ENCODE assay signal across 9 mouse cellular contexts in genomic region chr3:37556412-37557113, GRCm38 (mm10).
DNase-seq lines count a peak whose midpoint lies in the region; ATAC-seq and TF ChIP-seq lines count a peak whose summit lies in the region.
"Had no signal": no experiment of that assay in that cellular context is flagged by ENCODE, and none has a peak within 500 bp of the region (broad histone marks: within the 10 kb centered on the region; RNA-seq: fewer than 3 reads in every experiment).

No protein-coding gene starts in this region.

- H3K27me3 ChIP-seq in MEL (ENCODE audit: control insufficient read depth in 1 of 2, insufficient read depth in 2 of 2, low read length in 2 of 2) = no peaks in the 10 kb centered on the region
- H3K27me3 ChIP-seq in heart, embryonic 15.5 days = no peaks in the 10 kb centered on the region
- H3K27me3 ChIP-seq in limb, embryonic 12.5 days = no peaks in the 10 kb centered on the region

- peak overlapping the region; percentile 82 for H3K27ac ChIP-seq in MEL (ENCODE audit: control insufficient read depth, low read depth, low read length)
- H3K27ac ChIP-seq in heart, embryonic 15.5 days = peak overlapping the region; percentile 55
- H3K27ac ChIP-seq in limb, embryonic 12.5 days = 0 out of 2 replicates have a peak overlapping the region, but pooled peaks have one; percentile 45

- no peak for TF ChIP-seq CTCF in MEL (IDR thresholded peaks at IDR 0.05 in 2 of 3, conservative IDR thresholded peaks at IDR 0.05 in 1 of 3; ENCODE audit: control insufficient read depth in 1 of 3, insufficient read depth in 1 of 3, low read depth in 2 of 3, low read length in 3 of 3, poor library complexity in 1 of 3, severe bottlenecking in 1 of 3)

- H3K4me2 ChIP-seq in heart, embryonic 15.5 days = no peak overlapping the region
- no peak overlapping the region for H3K4me2 ChIP-seq in limb, embryonic 12.5 days

- TF ChIP-seq RAD21 in MEL (IDR thresholded peaks at IDR 0.05; ENCODE audit: low read depth, low read length) = no peak

- peaks cover 2 to 77% of the 10 kb centered on the region in 2 experiments; a peak in 3 of 4 replicates for H3K36me3 ChIP-seq in MEL (ENCODE audit: control insufficient read depth in 1 of 2, insufficient read depth in 2 of 2, low read length in 2 of 2)
- H3K36me3 ChIP-seq in heart, embryonic 15.5 days = no peaks in the 10 kb centered on the region
- H3K36me3 ChIP-seq in limb, embryonic 12.5 days = peaks cover 3% of the 10 kb centered on the region; the same call in 1 of the 2 replicates

- DNase-seq in 416B (ENCODE audit: low read depth) (peak; percentile 61), MEL (ENCODE audit: low read depth, low spot score) (peak; percentile 85)
- DNase-seq in neural tube, embryonic 10.5 days (ENCODE audit: extremely low spot score, low spot score) = no peak
- no peak for DNase-seq in layer of hippocampus, adult 9-10 months (ENCODE audit: low spot score)
- DNase-seq: lung, postnatal 10 days; thymus, postnatal 36 days had no signal

- H3K4me1 ChIP-seq in MEL (ENCODE audit: control insufficient read depth in 1 of 2, insufficient read depth in 2 of 2, low read length in 2 of 2) = peaks cover 46 to 61% of the 10 kb centered on the region in 2 experiments
- H3K4me1 ChIP-seq in heart, embryonic 15.5 days (replicated peaks) = peaks cover 17% of the 10 kb centered on the region
- H3K4me1 ChIP-seq in limb, embryonic 12.5 days (replicated peaks) = peaks cover 11% of the 10 kb centered on the region

- 38% methylated on average over 7 of the region's 7 CpGs for WGBS in heart, embryonic 15.5 days
- 33% methylated on average over 7 of the region's 7 CpGs for WGBS in limb, embryonic 12.5 days

- TF ChIP-seq EP300 in MEL (IDR thresholded peaks at IDR 0.05; ENCODE audit: low read depth in 1 of 2, low read length in 2 of 2) = peak; percentile 79 to 88

- peak overlapping the region; percentile 3 for H3K9ac ChIP-seq in MEL (ENCODE audit: control insufficient read depth, low read depth, low read length, poor library complexity, severe bottlenecking)
- H3K9ac ChIP-seq in heart, embryonic 15.5 days = no peak overlapping the region
- H3K9ac ChIP-seq in limb, embryonic 12.5 days (replicated peaks) = no peak overlapping the region

- no peaks in the 10 kb centered on the region for H3K79me2 ChIP-seq in MEL (ENCODE audit: control insufficient read depth, insufficient read depth, low read length, poor library complexity)

- H3K9me3 ChIP-seq in MEL (replicated peaks; ENCODE audit: insufficient read depth, low read length) = no peaks in the 10 kb centered on the region
- H3K9me3 ChIP-seq in heart, embryonic 15.5 days (replicated peaks) = no peaks in the 10 kb centered on the region
- H3K9me3 ChIP-seq in limb, embryonic 12.5 days = no peaks in the 10 kb centered on the region

- H3K4me3 ChIP-seq in MEL (ENCODE audit: control insufficient read depth in 1 of 2, insufficient read depth in 1 of 2, low read depth in 2 of 2, low read length in 2 of 2) = no peak overlapping the region
- no peak overlapping the region for H3K4me3 ChIP-seq in heart, embryonic 15.5 days
- H3K4me3 ChIP-seq in limb, embryonic 12.5 days (replicated peaks) = no peak overlapping the region

- peak; percentile 70; the same call in 1 of the 2 replicates for ATAC-seq in heart, embryonic 15.5 days (replicated peaks; ENCODE audit: insufficient number of reproducible peaks, insufficient read depth, low FRiP score, low read depth)
- no peak for ATAC-seq in limb, embryonic 12.5 days (ENCODE audit: insufficient number of reproducible peaks, insufficient read depth, low FRiP score, low TSS enrichment, low read depth)
- no peak for ATAC-seq in erythroid progenitor cell, adult 5-6 weeks (replicated peaks; ENCODE audit: low FRiP score, poor library complexity, severe bottlenecking)

- no peak for TF ChIP-seq POLR2A in MEL (IDR thresholded peaks at IDR 0.05; ENCODE audit: control insufficient read depth in 1 of 2, insufficient read depth in 1 of 2, low read depth in 1 of 2, low read length in 2 of 2, poor library complexity in 1 of 2)

TF ChIP-seq in MEL, 35 proteins besides CTCF, POLR2A, EP300 and RAD21:
- TF ChIP-seq NRF1 (IDR thresholded peaks at IDR 0.05; ENCODE audit: insufficient read depth, low read depth, low read length, poor library complexity, severe bottlenecking) (no peak), SIN3A (IDR thresholded peaks at IDR 0.05; ENCODE audit: low read length) (peak; percentile 79), GATA1 (IDR thresholded peaks at IDR 0.05; ENCODE audit: low read depth, low read length) (peak; percentile 82), JUND (IDR thresholded peaks at IDR 0.05; ENCODE audit: low read depth, low read length) (no peak), MEF2A (IDR thresholded peaks at IDR 0.05; ENCODE audit: extremely low read depth, insufficient replicate concordance, low read depth, low read length, poor library complexity, severe bottlenecking) (no peak), ZNF384 (IDR thresholded peaks at IDR 0.05; ENCODE audit: low read depth, low read length) (peak; percentile 50; the same call in 1 of the 2 replicates), MAZ (IDR thresholded peaks at IDR 0.05; ENCODE audit: low read depth, low read length) (no peak), TBP (IDR thresholded peaks at IDR 0.05; ENCODE audit: low read depth, low read length) (no peak), BHLHE40 (IDR thresholded peaks at IDR 0.05; ENCODE audit: borderline replicate concordance, low read depth, low read length) (peak; percentile 63; the same call in 1 of the 2 replicates), POLR2AphosphoS2 (IDR thresholded peaks at IDR 0.05; ENCODE audit: low read length) (no peak), MYC (IDR thresholded peaks at IDR 0.05; ENCODE audit: low read depth, low read length) (no peak), ELF1 (IDR thresholded peaks at IDR 0.05; ENCODE audit: low read depth, low read length) (no peak), ETS1 (IDR thresholded peaks at IDR 0.05; ENCODE audit: low read depth, low read length) (peak; percentile 95), KAT2A (conservative IDR thresholded peaks at IDR 0.05; ENCODE audit: low read depth, low read length) (no peak), GABPA (IDR thresholded peaks at IDR 0.05; ENCODE audit: low read depth, low read length) (no peak), MYB (IDR thresholded peaks at IDR 0.05; ENCODE audit: low read depth, low read length) (peak; percentile 62; the same call in 1 of the 2 replicates), RCOR1 (IDR thresholded peaks at IDR 0.05; ENCODE audit: low read depth, low read length) (peak; percentile 93), ZKSCAN1 (IDR thresholded peaks at IDR 0.05; ENCODE audit: low read depth, low read length) (no peak), TAL1 (IDR thresholded peaks at IDR 0.05; ENCODE audit: low read length) (peak; percentile 31; the same call in 1 of the 2 replicates), HCFC1 (IDR thresholded peaks at IDR 0.05; ENCODE audit: low read depth, low read length) (no peak), E2F4 (IDR thresholded peaks at IDR 0.05; ENCODE audit: borderline replicate concordance, low read depth, low read length) (no peak), POLR2AphosphoS5 (IDR thresholded peaks at IDR 0.05; ENCODE audit: borderline replicate concordance, low read depth, low read length) (no peak), UBTF (IDR thresholded peaks at IDR 0.05; ENCODE audit: borderline replicate concordance, insufficient read depth, low read depth, low read length) (no peak), ZMIZ1 (IDR thresholded peaks at IDR 0.05; ENCODE audit: low read depth, low read length) (no peak), MAX (IDR thresholded peaks at IDR 0.05; ENCODE audit: low read length) (0 out of 2 replicates have a peak, but pooled peaks have one; percentile 47), USF2 (IDR thresholded peaks at IDR 0.05; ENCODE audit: borderline replicate concordance in 1 of 2, insufficient read depth in 1 of 2, low read depth in 1 of 2, low read length in 2 of 2) (no peak), USF1 (IDR thresholded peaks at IDR 0.05; ENCODE audit: low read depth, low read length) (no peak), CHD1 (IDR thresholded peaks at IDR 0.05; ENCODE audit: low read depth, low read length) (0 out of 2 replicates have a peak, but pooled peaks have one; percentile 36), ZC3H11A (IDR thresholded peaks at IDR 0.05; ENCODE audit: low read depth, low read length) (no peak), MAFK (IDR thresholded peaks at IDR 0.05; ENCODE audit: borderline replicate concordance, low read depth, low read length) (no peak), TCF12 (IDR thresholded peaks at IDR 0.05; ENCODE audit: low read depth, low read length) (peak; percentile 73), SMC3 (IDR thresholded peaks at IDR 0.05; ENCODE audit: low read depth, low read length) (no peak), MXI1 (IDR thresholded peaks at IDR 0.05; ENCODE audit: low read depth, low read length) (peak; percentile 81), CHD2 (IDR thresholded peaks at IDR 0.05; ENCODE audit: low read length) (no peak), NELFE (IDR thresholded peaks at IDR 0.05; ENCODE audit: low read depth, low read length) (no peak)

Comparison
In these comparisons a context has a peak if more than half of its experiments do, and no peak if none do; other contexts are left out.
1. DNase-seq: peak in 416B (single experiment) and MEL (single experiment); none in neural tube, embryonic 10.5 days (single experiment) and layer of hippocampus, adult 9-10 months (single experiment).
2. Peak in every context shown above with its lines, with median percentiles within 50 percentile points of each other: H3K27ac ChIP-seq.